In genomic region chr9:112715197-112715762, GRCm38 (mm10) we compare ENCODE assay signal across 12 mouse cellular contexts.
"Had no signal": no experiment of that assay in that cellular context is flagged by ENCODE, and none has a peak within 500 bp of the region (broad histone marks: within the 10 kb centered on the region; RNA-seq: fewer than 3 reads in every experiment).

No protein-coding gene starts in this region.

- DNase-seq: kidney, adult 8-10 months; kidney, postnatal 36 days; left cerebral cortex, postnatal 4 days; lung, adult 18-20 months; midbrain, embryonic 14.5 days; right cerebral cortex, adult 18-20 months; right cerebral cortex, postnatal 25 days; thymus, postnatal 4 days had no signal

- H3K27ac ChIP-seq: kidney, postnatal 0 days; layer of hippocampus, adult 2 months; limb, embryonic 13.5 days; liver, embryonic 14.5 days had no signal

- H3K9me3 ChIP-seq: limb, embryonic 13.5 days had no signal

- H3K4me2 ChIP-seq: limb, embryonic 13.5 days had no signal

- H3K9ac ChIP-seq: limb, embryonic 13.5 days; liver, embryonic 14.5 days had no signal

- H3K4me1 ChIP-seq: limb, embryonic 13.5 days had no signal

- H3K36me3 ChIP-seq: limb, embryonic 13.5 days had no signal

- H3K4me3 ChIP-seq: layer of hippocampus, adult 2 months; limb, embryonic 13.5 days had no signal

- H3K27me3 ChIP-seq: limb, embryonic 13.5 days had no signal
